Mouse (Mus musculus) embryo, embryonic 9.5 days (tissue): ENCODE data around the gene Eif4h.
A peak's percentile ranks its signal among the peaks of the same experiment; 100 is the strongest.

Source experiments
- DNase-seq: peaks from one replicate; pipeline ENCODE4 v3.0.0-alpha.2; 2017; ENCODE audit errors: extremely low spot score

The Eif4h gene

GRCm38 (mm10) chr5:134607121-134607520 is 32.2 kb downstream of the Eif4h start:
- no peak for DNase-seq

- no peak for DNase-seq
Measured at GRCm38 (mm10) chr5:134606314-134606713, 33.0 kb downstream of the Eif4h start.

DNA sequence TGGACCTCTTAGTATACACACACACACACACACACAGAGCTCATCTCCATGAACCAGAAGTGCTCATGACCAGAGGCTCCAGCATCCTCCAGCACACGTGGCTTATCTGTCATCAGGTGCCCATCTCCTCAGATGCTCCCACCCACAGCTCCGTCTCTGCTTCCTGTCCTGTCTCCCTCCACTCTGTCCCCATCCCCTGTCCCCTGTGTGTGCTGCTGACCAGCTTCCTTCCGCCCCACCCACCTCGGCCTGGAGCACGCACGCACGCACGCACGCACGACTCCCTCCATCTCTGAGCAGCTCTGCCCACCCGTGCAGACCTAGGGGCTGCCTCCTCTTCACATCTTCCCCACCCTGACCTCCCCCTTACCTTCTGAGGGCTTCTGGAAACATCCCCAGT is 34.9 kb downstream of the Eif4h start:
- no peak for DNase-seq

DNA sequence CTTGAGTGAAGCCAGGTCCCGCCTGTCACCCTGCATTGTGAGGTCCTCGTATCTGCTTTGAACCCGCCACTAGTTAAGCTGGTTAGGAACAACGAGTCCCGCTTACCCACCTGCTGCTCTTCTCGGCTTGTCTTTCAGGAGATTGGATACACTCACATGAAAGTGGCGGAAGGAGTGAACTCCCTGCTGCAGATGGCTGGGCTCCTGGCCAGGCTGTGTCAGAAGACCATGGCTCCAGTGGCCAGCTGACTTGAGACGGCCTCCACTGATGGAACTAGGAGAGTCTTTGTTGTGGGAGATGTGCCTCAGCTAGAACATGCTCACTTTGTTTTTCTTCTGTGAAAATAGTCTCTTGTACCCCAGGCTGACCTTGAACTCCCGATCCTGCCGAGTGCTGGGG is 41.6 kb downstream of the Eif4h start:
- DNase-seq, result no peak

GRCm38 (mm10) chr5:134593093-134593492 is 46.2 kb downstream of the Eif4h start:
- no peak for DNase-seq

DNA sequence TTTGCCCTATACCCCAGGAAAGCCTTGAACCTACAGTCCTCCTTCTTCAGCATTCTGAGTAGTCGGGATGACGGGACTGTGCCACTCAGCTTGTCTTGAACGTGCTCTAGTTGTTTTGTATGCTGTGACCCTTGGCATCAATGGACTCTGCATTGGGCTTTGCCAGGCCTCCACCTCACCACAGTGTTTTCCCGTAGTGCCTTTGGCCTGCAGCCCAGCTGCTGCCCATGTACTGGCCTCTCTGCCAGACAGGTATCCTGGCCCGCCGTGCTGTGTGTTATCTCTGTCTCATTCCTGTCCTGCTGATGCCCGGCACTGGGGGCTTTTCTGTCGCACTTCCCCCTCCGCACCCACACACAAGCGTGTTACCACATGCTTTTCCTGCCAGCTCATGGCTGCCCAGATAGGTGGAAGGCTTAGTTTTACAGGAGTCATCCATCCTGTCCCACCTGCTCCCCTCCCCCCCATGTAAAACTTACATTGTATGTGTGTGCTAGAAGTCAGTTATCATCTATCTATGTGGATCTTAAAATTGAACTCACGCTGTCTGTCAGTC is 47.2 kb downstream of the Eif4h start:
- DNase-seq, result no peak

- DNase-seq, result no peak
Measured at GRCm38 (mm10) chr5:134589900-134590299, 49.4 kb downstream of the Eif4h start.

- DNase-seq, result no peak
Measured at GRCm38 (mm10) chr5:134584798-134585197, 54.5 kb downstream of the Eif4h start.

- no peak for DNase-seq
Measured at GRCm38 (mm10) chr5:134583884-134584213, 55.4 kb downstream of the Eif4h start.

GRCm38 (mm10) chr5:134583006-134583883 is 56.0 kb downstream of the Eif4h start:
- no peak for DNase-seq

GRCm38 (mm10) chr5:134582221-134582907 is 56.9 kb downstream of the Eif4h start:
- peak; percentile 94 for DNase-seq

DNA sequence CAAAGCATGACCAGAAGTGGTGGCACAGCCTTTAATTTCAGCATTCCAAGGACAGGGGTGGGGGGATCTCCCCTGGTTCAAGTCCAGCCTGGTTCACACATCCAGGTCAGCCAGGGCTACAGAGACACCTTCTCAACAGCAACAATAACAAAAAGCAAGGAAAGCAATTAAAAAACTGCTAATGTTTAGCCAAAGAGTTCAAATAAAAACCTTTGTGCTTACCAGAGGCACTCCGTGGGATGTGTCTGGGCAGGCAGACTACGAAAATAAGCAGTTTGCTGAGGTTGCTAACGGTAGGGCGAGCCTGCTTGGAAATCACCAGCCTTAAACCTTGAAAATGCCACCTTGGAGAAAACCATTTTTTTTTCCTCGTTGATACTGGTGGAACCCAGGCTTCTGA is 58.1 kb downstream of the Eif4h start, which contains the start of gene Rfc2:
TSS of gene Rfc2 (plus strand) at position 221 of the 400 bp plus-strand sequence.
- DNase-seq, result no peak

DNA sequence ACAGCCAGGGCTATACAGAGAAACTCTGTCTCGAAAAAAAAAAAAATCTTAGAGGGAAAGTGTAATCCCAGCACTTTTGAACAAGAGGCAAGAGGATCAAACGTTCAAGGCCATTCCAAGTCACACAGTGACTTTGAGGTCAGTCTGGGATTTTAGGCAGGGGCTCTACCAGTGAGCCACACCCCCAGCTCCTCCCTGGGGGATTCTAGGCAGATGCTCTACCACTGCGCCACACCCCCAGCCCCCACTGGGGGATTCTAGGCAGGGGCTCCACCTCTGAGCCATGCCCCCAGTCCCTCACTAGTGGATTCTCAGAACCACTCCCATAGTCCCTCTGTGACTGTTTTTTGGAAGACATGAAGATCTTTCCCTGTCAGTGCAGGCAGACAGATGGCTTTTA is 60.2 kb downstream of the Eif4h start:
- DNase-seq, result no peak

- DNase-seq, result no peak
Measured at GRCm38 (mm10) chr5:134577534-134577933, 61.8 kb downstream of the Eif4h start.

GRCm38 (mm10) chr5:134576517-134577220 is 62.6 kb downstream of the Eif4h start:
- DNase-seq, result no peak

DNA sequence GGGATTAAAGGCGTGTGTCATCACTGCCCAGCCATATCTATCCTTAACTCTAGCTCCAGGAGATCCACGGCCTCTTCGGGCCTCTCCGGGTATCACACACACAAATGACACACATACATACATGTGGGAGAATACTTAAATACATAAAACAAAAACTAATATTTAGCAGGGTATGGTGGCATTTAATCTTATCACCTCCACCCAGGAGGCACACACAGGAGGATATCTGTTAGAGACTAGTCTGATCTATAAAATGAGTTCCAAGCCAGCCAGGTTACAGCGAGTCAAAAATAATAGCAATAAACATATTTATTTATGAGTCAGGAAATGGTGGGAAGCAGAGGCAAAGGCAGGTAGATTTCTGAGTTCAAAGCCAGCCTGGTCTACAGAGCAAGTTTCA is 63.5 kb downstream of the Eif4h start:
- no peak for DNase-seq

- no peak for DNase-seq
Measured at GRCm38 (mm10) chr5:134572508-134573214, 66.6 kb downstream of the Eif4h start.

- DNase-seq, result peak; percentile 73
Measured at GRCm38 (mm10) chr5:134571730-134572507, 67.4 kb downstream of the Eif4h start.
